30 mouse cellular contexts compared by ENCODE assay signal in genomic region chr17:63090112-63090511, GRCm38 (mm10).
"Had no signal": no experiment of that assay in that cellular context is flagged by ENCODE, and none has a peak within 500 bp of the region (broad histone marks: within the 10 kb centered on the region; RNA-seq: fewer than 3 reads in every experiment).

No protein-coding gene starts in this region.

- H3K27me3 ChIP-seq: limb, embryonic 12.5 days; limb, embryonic 13.5 days; limb, embryonic 15.5 days; liver, embryonic 12.5 days; liver, embryonic 13.5 days; liver, embryonic 15.5 days; lung, embryonic 15.5 days; megakaryocyte, embryonic 14.5 days; midbrain, embryonic 12.5 days; midbrain, embryonic 15.5 days had no signal

- H3K36me3 ChIP-seq: limb, embryonic 10.5 days; limb, embryonic 12.5 days; limb, embryonic 13.5 days; limb, embryonic 15.5 days; liver, embryonic 12.5 days; liver, embryonic 13.5 days; liver, embryonic 15.5 days; lung, embryonic 15.5 days; midbrain, embryonic 10.5 days; midbrain, embryonic 12.5 days; midbrain, embryonic 15.5 days had no signal

- ATAC-seq: liver, embryonic 12.5 days; liver, postnatal 0 days; lung, postnatal 0 days; midbrain, embryonic 15.5 days; midbrain, embryonic 16.5 days had no signal

- H3K4me1 ChIP-seq: limb, embryonic 10.5 days; limb, embryonic 12.5 days; limb, embryonic 13.5 days; limb, embryonic 15.5 days; liver, embryonic 12.5 days; liver, embryonic 15.5 days; lung, embryonic 15.5 days; midbrain, embryonic 12.5 days; midbrain, embryonic 15.5 days had no signal

- H3K27ac ChIP-seq: left cerebral cortex, adult 2 months; limb, embryonic 10.5 days; limb, embryonic 12.5 days; limb, embryonic 13.5 days; limb, embryonic 15.5 days; liver, embryonic 12.5 days; liver, embryonic 13.5 days; liver, embryonic 14.5 days; liver, embryonic 15.5 days; lung, embryonic 15.5 days; macrophage; midbrain, embryonic 10.5 days; midbrain, embryonic 12.5 days; midbrain, embryonic 15.5 days had no signal

- H3K4me3 ChIP-seq: left cerebral cortex, adult 2 months; limb, embryonic 10.5 days; limb, embryonic 12.5 days; limb, embryonic 13.5 days; limb, embryonic 15.5 days; liver, embryonic 12.5 days; liver, embryonic 13.5 days; liver, embryonic 15.5 days; lung, embryonic 15.5 days; megakaryocyte, embryonic 14.5 days; midbrain, embryonic 10.5 days; midbrain, embryonic 12.5 days; midbrain, embryonic 15.5 days; myocyte had no signal

- H3K9ac ChIP-seq: limb, embryonic 12.5 days; limb, embryonic 13.5 days; limb, embryonic 15.5 days; liver, embryonic 12.5 days; liver, embryonic 13.5 days; liver, embryonic 14.5 days; liver, embryonic 15.5 days; liver, postnatal 0 days; lung, embryonic 14.5 days; lung, embryonic 15.5 days; midbrain, embryonic 12.5 days; midbrain, embryonic 15.5 days had no signal

- H3K9me3 ChIP-seq: limb, embryonic 10.5 days; limb, embryonic 12.5 days; limb, embryonic 13.5 days; limb, embryonic 15.5 days; liver, embryonic 12.5 days; liver, embryonic 13.5 days; liver, embryonic 15.5 days; lung, embryonic 15.5 days; midbrain, embryonic 10.5 days; midbrain, embryonic 12.5 days; midbrain, embryonic 15.5 days had no signal

- H3K4me2 ChIP-seq: limb, embryonic 12.5 days; limb, embryonic 13.5 days; limb, embryonic 15.5 days; liver, embryonic 11.5 days; liver, embryonic 12.5 days; liver, embryonic 13.5 days; liver, embryonic 15.5 days; lung, embryonic 14.5 days; lung, embryonic 15.5 days; midbrain, embryonic 12.5 days; midbrain, embryonic 15.5 days had no signal

- DNase-seq: left cerebral cortex, postnatal 4 days; liver; liver, embryonic 13.5 days; liver, postnatal 0 days; lung, adult 18-20 months; lung, adult 2 months; lung, embryonic 14.5 days; lung, postnatal 10 days; lung, postnatal 14 days; lung, postnatal 36 days; lung, postnatal 4 days; midbrain, embryonic 14.5 days had no signal
